Mouse (Mus musculus) kidney, postnatal 0 days (tissue): ENCODE data around the gene Atxn7l1. TPM values are rescaled to one million over a fixed set of nuclear protein-coding genes. Genes with fewer than 3 reads are reported as not detected.

Experiments used
- ATAC-seq: fragments of 200-750 bp; cut with Nextera tagmentation; replicated peaks from 2 replicates; pipeline ENCODE4 v1.8.0; 2017; ENCODE audit warnings: low read depth, moderate number of reproducible peaks, moderate TSS enrichment, moderate library complexity; ENCODE audit not compliant: low FRiP score
- DNase-seq: peaks from one replicate; pipeline ENCODE4 v3.0.0-alpha.2; 2016; ENCODE audit warnings: low spot score
- H3K27ac ChIP-seq: fragments of 300-500 bp; sonication (generic); 2 replicates; pipeline ENCODE4 v1.5.1; 2014; ENCODE audit warnings: mild to moderate bottlenecking
- H3K27me3 ChIP-seq: fragments of 300-500 bp; sonication (generic); 2 replicates; pipeline ENCODE4 v1.6.1; 2014; ENCODE audit warnings: low read length, mixed read lengths; ENCODE audit not compliant: insufficient read depth
- H3K36me3 ChIP-seq: fragments of 300-500 bp; sonication (generic); 2 replicates; pipeline ENCODE4 v1.6.1; 2014; ENCODE audit warnings: low read length, mixed read lengths; ENCODE audit not compliant: insufficient read depth
- H3K4me1 ChIP-seq: fragments of 300-500 bp; sonication (generic); replicated peaks from 2 replicates; pipeline ENCODE4 v1.6.1; 2014; ENCODE audit warnings: antibody characterized with exemption, low read length, mixed read lengths; ENCODE audit not compliant: insufficient read depth
- H3K4me2 ChIP-seq: fragments of 300-500 bp; sonication (generic); 2 replicates; pipeline ENCODE4 v1.6.1; 2014; ENCODE audit warnings: mild to moderate bottlenecking, low read length, moderate library complexity, mixed read lengths
- H3K4me3 ChIP-seq: fragments of 300-500 bp; sonication (generic); replicated peaks from 2 replicates; pipeline ENCODE4 v1.5.1; 2014; ENCODE audit warnings: low read depth, low read length
- H3K9ac ChIP-seq: fragments of 300-500 bp; sonication (generic); 2 replicates; pipeline ENCODE4 v1.6.1; 2014; ENCODE audit warnings: low read depth, low read length
- H3K9me3 ChIP-seq: fragments of 300-500 bp; sonication (generic); replicated peaks from 2 replicates; pipeline ENCODE4 v1.6.1; 2016; ENCODE audit warnings: low read length, inconsistent platforms, mixed read lengths
- CTCF ChIP-seq: IDR thresholded peaks from 2 replicates; pipeline ENCODE4 v1.5.1; 2016; ENCODE audit warnings: antibody characterized with exemption, low read depth, mild to moderate bottlenecking, moderate library complexity
- WGBS: fragments of 180-500 bp; shearing (Covaris S2); extraction: QIAGEN DNeasy Blood & Tissue Kit; methylation state at CpG from one replicate; pipeline ENCODE4 v1.1.7; 2014; 5-methylcytosine and 5-hydroxymethylcytosine counted together
- polyA plus RNA-seq: library from polyadenylated mRNA; unstranded; fragments of >200 nt; fragmentation: Nextera tagmentation; extraction: Ambion mirVana; gene quantifications from 2 replicates; pipeline ENCODE4 v1.2.1, GENCODE M21; 2015

Atxn7l1 gene
- polyA plus RNA-seq, 1 experiment from 2014 or later = 9.3 TPM

GRCm38 (mm10) chr12:33334951-33335350 lies 187.5 kb downstream of the Atxn7l1 start:
- Histone ChIP-seq H3K36me3 (no peaks in the 10 kb centered on the region), H3K9ac (no peak overlapping the region), H3K27ac (no peak overlapping the region), H3K4me2 (no peak overlapping the region), H3K4me3 (no peak overlapping the region), H3K27me3 (no peaks in the 10 kb centered on the region), H3K4me1 (no peaks in the 10 kb centered on the region), H3K9me3 (no peaks in the 10 kb centered on the region)
- no peak for DNase-seq
- ATAC-seq = no peak
- TF ChIP-seq CTCF = no peak
- 85% methylated on average over 5 of the region's 5 CpGs for WGBS

GRCm38 (mm10) chr12:33335410-33335809 lies 187.9 kb downstream of the Atxn7l1 start:
- H3K9me3 ChIP-seq = no peaks in the 10 kb centered on the region
- WGBS = 66% methylated on average over 4 of the region's 4 CpGs
- no peak overlapping the region for H3K27ac ChIP-seq
- no peaks in the 10 kb centered on the region for H3K36me3 ChIP-seq
- H3K4me2 ChIP-seq = no peak overlapping the region
- TF ChIP-seq CTCF = no peak
- H3K4me1 ChIP-seq = no peaks in the 10 kb centered on the region
- DNase-seq (no peak), ATAC-seq (no peak)
- H3K4me3 ChIP-seq = no peak overlapping the region
- H3K9ac ChIP-seq = no peak overlapping the region
- no peaks in the 10 kb centered on the region for H3K27me3 ChIP-seq

- no peak for DNase-seq
- peak; percentile 40; the same call in 1 of the 2 replicates for TF ChIP-seq CTCF
- H3K36me3 ChIP-seq = no peaks in the 10 kb centered on the region
- H3K4me1 ChIP-seq = no peaks in the 10 kb centered on the region
- ATAC-seq = no peak
- no peak overlapping the region for H3K27ac ChIP-seq
- WGBS = 80% methylated on average over 10 of the region's 10 CpGs
- H3K4me2 ChIP-seq = no peak overlapping the region
- H3K9ac ChIP-seq = no peak overlapping the region
- no peaks in the 10 kb centered on the region for H3K27me3 ChIP-seq
- H3K9me3 ChIP-seq = no peaks in the 10 kb centered on the region
- H3K4me3 ChIP-seq = no peak overlapping the region
These were observed 189.2 kb downstream of the Atxn7l1 start for GRCm38 (mm10) chr12:33336561-33337125.

GRCm38 (mm10) chr12:33337289-33337688 lies 189.8 kb downstream of the Atxn7l1 start:
- no peak for DNase-seq
- 46% methylated on average over 4 of the region's 4 CpGs for WGBS
- H3K4me3 ChIP-seq = no peak overlapping the region
- no peaks in the 10 kb centered on the region for H3K27me3 ChIP-seq
- H3K36me3 ChIP-seq = no peaks in the 10 kb centered on the region
- no peak for TF ChIP-seq CTCF
- no peak overlapping the region for H3K4me2 ChIP-seq
- H3K4me1 ChIP-seq = no peaks in the 10 kb centered on the region
- H3K9ac ChIP-seq = no peak overlapping the region
- ATAC-seq = no peak
- H3K27ac ChIP-seq = no peak overlapping the region
- H3K9me3 ChIP-seq = no peaks in the 10 kb centered on the region

- Histone ChIP-seq H3K9me3 (no peaks in the 10 kb centered on the region), H3K27me3 (no peaks in the 10 kb centered on the region), H3K9ac (no peak overlapping the region), H3K27ac (no peak overlapping the region), H3K4me3 (no peak overlapping the region), H3K4me1 (no peaks in the 10 kb centered on the region), H3K4me2 (no peak overlapping the region), H3K36me3 (no peaks in the 10 kb centered on the region)
- ATAC-seq (no peak), DNase-seq (peak; percentile 60)
- TF ChIP-seq CTCF = no peak
- WGBS = 18% methylated on average over 5 of the region's 5 CpGs
These were observed 190.7 kb downstream of the Atxn7l1 start for GRCm38 (mm10) chr12:33338170-33338569.

- Histone ChIP-seq H3K4me2 (no peak overlapping the region), H3K36me3 (no peaks in the 10 kb centered on the region), H3K27ac (no peak overlapping the region), H3K4me1 (0 out of 2 replicates have a peak, but pooled peaks cover 1% of the 10 kb centered on the region), H3K9me3 (no peaks in the 10 kb centered on the region), H3K27me3 (no peaks in the 10 kb centered on the region), H3K9ac (no peak overlapping the region), H3K4me3 (no peak overlapping the region)
- no peak for TF ChIP-seq CTCF
- WGBS = 89% methylated on average over 4 of the region's 4 CpGs
- ATAC-seq (no peak), DNase-seq (no peak)
These were observed 192.3 kb downstream of the Atxn7l1 start for GRCm38 (mm10) chr12:33339822-33340221.

GRCm38 (mm10) chr12:33340698-33341097 lies 193.2 kb downstream of the Atxn7l1 start:
- no peak for DNase-seq
- Histone ChIP-seq H3K9me3 (no peaks in the 10 kb centered on the region), H3K9ac (no peak overlapping the region), H3K4me3 (no peak overlapping the region), H3K4me2 (no peak overlapping the region), H3K27ac (no peak overlapping the region), H3K4me1 (0 out of 2 replicates have a peak, but pooled peaks cover 7% of the 10 kb centered on the region), H3K27me3 (no peaks in the 10 kb centered on the region), H3K36me3 (no peaks in the 10 kb centered on the region)
- WGBS = 83% methylated on average over 6 of the region's 6 CpGs
- no peak for ATAC-seq
- no peak for TF ChIP-seq CTCF
